Mouse (Mus musculus) heart, postnatal 4 days (tissue): Measurements from ENCODE around the gene Six6. TPM values are rescaled to one million over a fixed set of nuclear protein-coding genes. Genes with fewer than 3 reads are reported as not detected.

Source experiments
- DNase-seq: peaks from one replicate; pipeline ENCODE4 v3.0.0; 2021
- total RNA-seq, 2 experiments: library from RNA; stranded (reverse); gene quantifications; 2 replicates each; pipeline ENCODE4 v1.2.3; 2021

Gene Six6
- total RNA-seq, 2 experiments from 2014 or later, result not detected

DNA sequence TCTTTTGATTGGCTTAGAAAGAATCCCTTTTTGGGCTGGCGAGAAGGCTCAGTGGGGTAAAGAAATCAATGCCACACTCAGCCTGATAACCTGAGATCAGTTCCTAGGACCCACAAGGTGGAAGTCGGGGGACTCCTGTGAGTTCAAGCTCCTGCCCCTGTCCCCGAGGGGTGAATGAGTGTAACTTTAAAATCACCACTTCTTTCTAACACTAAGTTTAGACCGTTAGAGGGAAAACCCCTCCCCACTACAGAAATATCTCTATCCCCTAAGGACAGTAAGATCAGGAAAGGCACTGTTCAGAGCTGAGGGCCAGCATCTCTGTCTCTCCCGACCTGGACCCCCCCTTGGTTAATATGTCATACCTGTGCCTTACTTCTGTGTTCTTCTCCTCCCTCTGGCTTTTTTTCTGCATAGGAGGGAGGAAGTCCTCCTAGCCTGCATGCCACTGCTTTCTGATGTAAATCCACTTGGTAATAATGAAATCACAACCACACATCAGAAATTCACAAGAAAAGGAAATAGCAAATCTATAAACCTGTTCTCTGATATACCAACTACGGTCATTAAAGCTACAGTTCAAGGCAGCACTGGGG lies 18.2 kb downstream of the Six6 start:
- no peak for DNase-seq

DNA sequence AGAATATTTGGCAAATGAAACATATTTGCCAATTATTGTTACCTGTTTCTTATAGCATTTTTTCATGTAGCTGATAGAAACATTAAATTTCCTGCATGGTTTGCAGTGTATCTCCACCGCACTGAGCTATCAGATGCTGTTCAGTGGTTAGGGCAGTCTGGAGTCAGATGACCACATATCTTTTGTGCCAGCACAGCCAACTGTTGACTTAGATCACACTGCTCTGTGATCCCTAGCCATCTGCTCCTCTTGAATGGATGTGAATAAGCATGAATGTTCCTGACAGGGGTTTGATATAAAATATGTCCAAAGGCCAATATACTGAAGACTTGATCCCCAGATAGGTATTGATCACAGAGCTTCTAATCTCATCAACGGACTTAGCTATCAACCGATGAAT lies 18.8 kb downstream of the Six6 start:
- DNase-seq, result no peak

DNA sequence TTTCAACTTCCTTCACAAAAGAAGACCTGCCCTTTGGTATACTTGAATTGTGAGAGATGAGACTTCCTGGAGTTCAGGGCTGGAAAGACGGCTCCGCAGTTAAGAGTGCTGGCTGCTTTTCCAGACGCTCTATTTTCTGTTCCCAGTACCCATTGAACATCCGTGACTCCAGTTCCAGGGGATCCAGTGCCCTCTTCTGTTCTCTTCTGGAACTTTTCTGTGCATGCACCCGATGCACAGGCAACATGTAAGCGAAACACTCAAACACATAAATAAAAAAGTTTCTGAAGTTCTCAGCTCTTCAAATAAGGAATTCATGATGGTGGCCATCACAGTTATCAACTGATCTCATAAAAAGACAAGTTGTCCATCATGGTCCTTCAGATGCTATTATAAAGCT lies 23.1 kb downstream of the Six6 start:
- DNase-seq, result no peak

GRCm38 (mm10) chr12:72967541-72967940 lies 27.8 kb downstream of the Six6 start:
- no peak for DNase-seq

DNA sequence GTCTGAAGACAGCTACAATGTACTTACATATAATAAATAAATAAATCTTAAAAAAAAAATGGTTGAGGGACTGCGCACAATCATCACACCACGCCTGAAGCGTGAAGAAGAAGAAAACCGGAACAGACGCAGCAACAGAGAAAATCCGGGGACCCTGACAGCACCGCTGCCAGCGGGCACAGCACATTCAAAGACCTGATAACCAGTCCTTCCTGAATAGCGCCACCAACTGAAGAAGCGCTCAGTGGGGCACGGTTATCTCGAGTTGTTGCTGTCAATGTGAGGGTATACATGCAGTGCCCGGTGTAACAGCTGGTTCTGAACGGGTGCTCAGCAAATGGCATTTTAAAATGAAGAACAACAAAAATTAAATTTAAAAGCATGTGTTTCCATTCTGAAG lies 30.9 kb downstream of the Six6 start:
- DNase-seq, result no peak

DNA sequence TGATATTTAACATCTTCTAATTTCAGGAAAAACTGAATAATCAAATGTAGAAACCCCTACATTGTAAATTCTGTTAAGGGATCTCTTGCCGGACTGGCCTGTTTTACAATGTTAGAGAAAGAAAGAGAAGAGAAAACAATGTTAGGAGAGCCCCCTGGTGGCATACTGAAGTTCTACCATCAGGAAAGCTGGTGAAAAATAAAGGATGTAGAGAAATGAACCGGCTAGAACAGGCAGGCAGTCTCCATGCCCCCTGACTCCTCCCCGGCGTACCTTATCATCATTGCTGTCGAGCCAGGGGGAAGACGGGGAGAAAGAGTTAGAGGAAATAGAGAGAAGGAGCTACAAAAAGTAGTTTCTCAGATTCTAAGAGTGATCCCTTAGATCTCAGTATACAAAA lies 33.5 kb downstream of the Six6 start:
- peak; percentile 68 for DNase-seq

DNA sequence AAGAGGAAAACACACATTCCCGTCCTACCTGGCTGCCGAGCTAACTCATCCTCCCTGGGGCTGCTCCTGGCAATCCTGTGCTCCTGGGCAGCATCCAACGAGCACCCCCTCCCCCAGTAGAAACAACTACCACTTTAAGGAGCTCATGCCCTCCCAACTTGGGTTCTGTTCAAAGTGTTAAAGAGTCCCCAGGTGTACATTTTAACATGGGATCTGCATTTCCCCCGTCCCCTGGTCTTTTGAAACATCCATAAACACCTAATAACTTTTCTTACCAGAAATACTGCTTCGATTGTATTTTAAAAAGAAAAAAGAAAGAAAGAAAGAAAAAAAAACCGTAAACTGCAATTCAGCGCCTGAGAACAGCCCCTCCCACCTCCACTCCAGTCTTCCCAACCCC lies 36.5 kb downstream of the Six6 start:
- no peak for DNase-seq

GRCm38 (mm10) chr12:72976718-72977117 lies 37.0 kb downstream of the Six6 start:
- DNase-seq, result peak; percentile 77

DNA sequence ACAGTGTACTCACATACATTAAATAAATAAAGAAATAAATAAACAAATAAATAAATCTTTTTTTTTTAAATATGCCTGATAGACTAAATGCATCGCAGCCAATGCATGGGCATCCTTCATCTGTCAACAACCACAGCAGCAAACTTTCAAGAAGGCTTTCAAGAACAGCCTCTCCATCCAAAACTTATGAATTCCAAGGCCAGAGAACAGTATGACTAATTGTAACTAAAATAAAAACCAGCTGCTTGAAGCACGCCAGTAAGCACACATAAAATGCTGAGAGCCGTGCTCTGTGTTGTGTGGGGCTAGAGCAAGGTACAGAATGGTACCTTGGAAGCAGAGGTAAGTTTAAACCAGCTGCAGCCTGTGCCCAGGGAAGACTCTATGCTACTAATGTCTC lies 38.2 kb downstream of the Six6 start:
- no peak for DNase-seq

GRCm38 (mm10) chr12:72979236-72979635 lies 39.5 kb downstream of the Six6 start:
- DNase-seq, result no peak

DNA sequence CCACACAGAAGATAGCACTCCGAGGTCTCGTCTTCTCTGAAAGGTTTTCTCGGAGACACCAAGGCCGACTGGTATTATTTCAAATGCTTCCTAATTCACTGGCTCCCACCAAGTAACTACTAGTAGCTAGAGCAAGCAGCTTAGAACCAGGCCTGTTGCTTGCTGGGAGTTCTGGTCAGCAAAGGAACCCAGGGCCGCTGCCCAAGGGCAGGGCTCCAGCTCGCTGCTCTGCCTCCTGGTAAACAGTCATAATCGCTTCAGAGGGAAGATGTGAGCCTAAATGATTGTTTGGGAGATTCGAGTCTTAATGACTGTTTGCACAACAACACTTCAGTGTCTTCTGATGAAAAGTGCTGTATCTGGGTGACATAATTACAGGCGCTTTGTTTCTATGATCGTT lies 42.9 kb downstream of the Six6 start:
- DNase-seq, result no peak

GRCm38 (mm10) chr12:72983071-72983857 lies 43.6 kb downstream of the Six6 start:
- DNase-seq, result peak; percentile 31

Other genes with a start within 250 kb of the Six6 start
- 100 to 1,000 TPM; 212 to 232 TPM for gene Ppm1a, start 182.4 kb upstream of the Six6 start, total RNA-seq
- gene 4930447C04Rik, start 882 bp downstream of the Six6 start, total RNA-seq, result 1 to 10 TPM in 1 of 2 experiments, under 1 TPM in 1; 0.72 to 1.2 TPM
- gene Six1, start 114.0 kb downstream of the Six6 start, total RNA-seq, result under 1 TPM; 0.19 to 0.54 TPM
- gene Six4, start 173.6 kb downstream of the Six6 start, total RNA-seq, result 1 to 10 TPM; 2.3 TPM
- gene Mnat1, start 183.8 kb downstream of the Six6 start, total RNA-seq, result 10 to 100 TPM; 28.0 to 30.3 TPM